Mouse (Mus musculus): ENCODE results near the gene Optc. TPM values are rescaled to one million over a fixed set of nuclear protein-coding genes. Genes with fewer than 3 reads are reported as not detected.

Optc gene
- polyA plus RNA-seq, 1 experiment from 2014 or later = 0.31 TPM

DNA sequence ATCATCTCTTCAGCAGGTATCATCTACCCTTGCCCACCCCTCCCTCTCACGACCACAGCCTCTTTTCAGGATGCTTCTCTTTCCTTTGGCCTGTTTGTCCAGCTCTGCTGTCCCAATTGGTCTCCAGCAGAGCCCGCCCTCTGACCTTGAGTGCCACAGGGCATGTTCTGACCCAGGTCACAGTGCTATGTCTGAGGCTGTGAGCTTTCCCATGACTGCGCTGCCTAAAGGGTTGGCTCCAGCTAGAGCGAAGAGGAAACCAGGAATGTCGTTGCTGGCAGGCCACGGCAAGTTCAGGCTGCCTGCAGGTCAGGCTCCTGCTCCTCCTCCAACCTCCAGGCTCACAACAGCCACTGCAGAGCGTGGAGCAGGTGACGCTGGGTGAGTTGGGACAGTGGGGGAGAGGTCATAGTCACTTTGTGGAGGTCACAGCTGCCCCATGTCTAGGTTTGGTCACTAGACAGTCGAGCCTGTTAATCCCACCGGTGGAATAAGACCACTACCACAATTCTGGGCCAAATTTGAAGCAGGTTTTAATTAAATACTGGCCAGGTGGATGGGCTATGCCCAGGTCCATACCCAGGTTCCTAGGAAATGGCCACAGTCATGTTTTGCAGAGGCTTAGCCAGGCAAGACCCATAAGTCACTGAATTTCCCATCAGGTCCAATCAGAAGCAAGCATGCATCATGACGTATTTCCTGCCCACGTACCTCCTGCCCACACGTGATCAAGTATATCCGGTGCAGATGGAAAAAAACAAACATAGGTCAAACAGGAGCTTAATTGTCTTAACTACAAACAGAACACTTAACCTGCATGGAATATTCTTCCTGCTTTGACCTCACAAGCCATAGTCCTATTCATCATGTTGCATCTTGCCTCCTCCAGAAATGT, 25.7 kb upstream of the Optc start:
- H3K9ac ChIP-seq (replicated peaks; ENCODE audit: low read depth) = no peak overlapping the region
- no peaks in the 10 kb centered on the region for H3K4me1 ChIP-seq (ENCODE audit: insufficient read depth, low read depth, low read length)
- H3K27ac ChIP-seq (ENCODE audit: low read length) = no peak overlapping the region
- DNase-seq (ENCODE audit: low spot score) (no peak), ATAC-seq (no peak)
- H3K36me3 ChIP-seq (ENCODE audit: insufficient read depth, low read length) = no peaks in the 10 kb centered on the region
- no peak overlapping the region for H3K4me2 ChIP-seq (replicated peaks; ENCODE audit: low read depth, low read length)
- H3K4me3 ChIP-seq (ENCODE audit: low read depth, low read length) = no peak overlapping the region
- no peaks in the 10 kb centered on the region for H3K9me3 ChIP-seq (ENCODE audit: low read length)
- 55% methylated on average over 14 of the region's 14 CpGs for WGBS
- H3K27me3 ChIP-seq (replicated peaks; ENCODE audit: insufficient read depth, low read length) = no peaks in the 10 kb centered on the region
- TF ChIP-seq EP300 (IDR thresholded peaks at IDR 0.05) (no peak), CTCF (IDR thresholded peaks at IDR 0.05) (no peak)

DNA sequence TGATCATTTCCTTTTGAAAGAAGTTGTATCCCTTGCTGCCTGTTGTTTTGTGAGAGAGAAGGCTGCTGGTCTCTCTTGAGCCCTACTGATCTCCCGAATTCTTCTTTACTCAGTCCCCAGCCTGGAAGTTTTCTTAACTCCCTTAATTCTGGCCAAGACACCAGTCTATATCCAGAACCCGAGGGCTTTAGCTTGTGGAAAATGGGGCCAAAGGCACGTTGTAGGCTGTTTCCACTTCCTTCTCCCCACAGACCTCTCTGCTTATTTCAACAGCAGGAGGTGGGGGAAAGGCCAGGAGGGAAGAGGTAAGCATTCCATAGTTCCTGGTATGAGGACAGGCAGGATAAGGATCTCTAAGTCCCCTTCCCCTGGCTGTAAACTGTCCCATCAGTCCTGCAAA, 22.2 kb upstream of the Optc start:
- H3K9ac ChIP-seq (replicated peaks; ENCODE audit: low read depth) = no peak overlapping the region
- H3K36me3 ChIP-seq (ENCODE audit: insufficient read depth, low read length) = no peaks in the 10 kb centered on the region
- 38% methylated on average over 3 of the region's 3 CpGs for WGBS
- no peak overlapping the region for H3K4me2 ChIP-seq (replicated peaks; ENCODE audit: low read depth, low read length)
- no peak for TF ChIP-seq CTCF (IDR thresholded peaks at IDR 0.05)
- H3K9me3 ChIP-seq (ENCODE audit: low read length) = no peaks in the 10 kb centered on the region
- no peaks in the 10 kb centered on the region for H3K4me1 ChIP-seq (ENCODE audit: insufficient read depth, low read depth, low read length)
- ATAC-seq = no peak
- no peak overlapping the region for H3K4me3 ChIP-seq (ENCODE audit: low read depth, low read length)
- DNase-seq (ENCODE audit: low spot score) = no peak
- H3K27me3 ChIP-seq (replicated peaks; ENCODE audit: insufficient read depth, low read length) = no peaks in the 10 kb centered on the region
- no peak overlapping the region for H3K27ac ChIP-seq (ENCODE audit: low read length)

DNA sequence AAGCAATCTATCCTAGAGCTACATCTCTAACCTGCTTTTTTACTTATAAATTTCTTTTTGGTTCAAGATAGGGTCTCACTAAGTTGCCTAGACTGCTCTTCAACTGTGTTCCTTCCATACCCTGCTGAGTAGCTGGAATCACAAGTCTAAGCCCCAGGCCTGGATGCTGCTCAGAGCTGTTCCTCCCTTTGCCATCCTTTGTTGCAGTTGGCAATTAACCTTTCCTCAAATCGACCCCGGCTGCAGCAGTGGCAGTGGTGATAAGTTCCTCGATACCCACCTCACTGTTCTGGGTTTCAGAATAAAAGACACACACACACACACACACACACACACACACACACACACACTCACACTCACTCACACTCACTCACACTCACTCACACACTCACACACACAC, 17.4 kb upstream of the Optc start:
- H3K4me1 ChIP-seq (ENCODE audit: insufficient read depth, low read depth, low read length) = peaks cover under 1% of the 10 kb centered on the region; the same call in 1 of the 2 replicates
- H3K4me2 ChIP-seq (replicated peaks; ENCODE audit: low read depth, low read length) = no peak overlapping the region
- H3K27me3 ChIP-seq (replicated peaks; ENCODE audit: insufficient read depth, low read length) = no peaks in the 10 kb centered on the region
- ATAC-seq (no peak), DNase-seq (ENCODE audit: low spot score) (no peak)
- TF ChIP-seq EP300 (IDR thresholded peaks at IDR 0.05) (no peak), CTCF (IDR thresholded peaks at IDR 0.05) (no peak)
- H3K4me3 ChIP-seq (ENCODE audit: low read depth, low read length) = no peak overlapping the region
- H3K9ac ChIP-seq (replicated peaks; ENCODE audit: low read depth) = no peak overlapping the region
- no peaks in the 10 kb centered on the region for H3K9me3 ChIP-seq (ENCODE audit: low read length)
- WGBS = 92% methylated on average over 3 of the region's 3 CpGs
- H3K27ac ChIP-seq (ENCODE audit: low read length) = no peak overlapping the region
- H3K36me3 ChIP-seq (ENCODE audit: insufficient read depth, low read length) = no peaks in the 10 kb centered on the region

DNA sequence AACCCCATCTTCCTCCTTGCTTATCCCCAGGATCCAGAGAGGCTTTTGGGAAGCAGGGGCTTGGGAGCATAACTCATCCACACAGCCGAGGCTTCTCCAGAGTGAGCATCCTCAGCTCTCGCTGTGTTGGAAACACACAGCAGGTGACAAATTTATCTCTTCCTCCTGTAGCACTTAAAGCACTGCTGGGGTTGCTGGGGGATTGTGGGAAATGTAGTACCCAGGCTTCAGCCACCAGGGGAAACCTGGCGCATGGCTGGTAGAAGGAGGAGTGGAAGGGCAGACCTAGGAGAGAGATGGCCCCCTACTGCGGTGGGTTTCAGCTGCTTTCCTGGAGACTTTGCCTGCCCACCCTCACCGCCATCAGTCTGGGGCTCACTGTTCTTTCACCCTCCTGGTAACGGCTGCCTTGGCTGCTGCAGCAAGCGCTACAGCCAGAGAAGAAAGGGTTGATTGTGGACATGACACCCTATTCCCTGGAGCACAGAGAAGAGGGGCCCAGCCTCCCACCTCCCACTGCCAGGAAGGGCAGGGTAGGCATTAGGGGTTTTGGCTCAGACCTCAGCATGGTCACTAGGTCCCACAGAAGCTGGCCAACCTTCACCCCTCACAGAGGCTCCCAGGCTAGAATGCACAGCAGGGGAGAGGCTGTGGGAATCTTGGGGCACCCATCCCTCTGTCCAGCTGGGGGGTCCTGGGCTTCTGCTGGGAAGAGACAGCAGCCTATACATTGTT, 16.5 kb upstream of the Optc start:
- no peak overlapping the region for H3K4me3 ChIP-seq (ENCODE audit: low read depth, low read length)
- H3K27ac ChIP-seq (ENCODE audit: low read length) = no peak overlapping the region
- no peak overlapping the region for H3K4me2 ChIP-seq (replicated peaks; ENCODE audit: low read depth, low read length)
- no peaks in the 10 kb centered on the region for H3K36me3 ChIP-seq (ENCODE audit: insufficient read depth, low read length)
- ATAC-seq (no peak), DNase-seq (ENCODE audit: low spot score) (peak; percentile 34)
- TF ChIP-seq CTCF (IDR thresholded peaks at IDR 0.05) (peak; percentile 52), EP300 (IDR thresholded peaks at IDR 0.05) (no peak)
- H3K4me1 ChIP-seq (ENCODE audit: insufficient read depth, low read depth, low read length) = peaks cover 9% of the 10 kb centered on the region
- 39% methylated on average over 7 of the region's 7 CpGs for WGBS
- H3K9me3 ChIP-seq (ENCODE audit: low read length) = no peaks in the 10 kb centered on the region
- H3K27me3 ChIP-seq (replicated peaks; ENCODE audit: insufficient read depth, low read length) = no peaks in the 10 kb centered on the region
- H3K9ac ChIP-seq (replicated peaks; ENCODE audit: low read depth) = no peak overlapping the region

DNA sequence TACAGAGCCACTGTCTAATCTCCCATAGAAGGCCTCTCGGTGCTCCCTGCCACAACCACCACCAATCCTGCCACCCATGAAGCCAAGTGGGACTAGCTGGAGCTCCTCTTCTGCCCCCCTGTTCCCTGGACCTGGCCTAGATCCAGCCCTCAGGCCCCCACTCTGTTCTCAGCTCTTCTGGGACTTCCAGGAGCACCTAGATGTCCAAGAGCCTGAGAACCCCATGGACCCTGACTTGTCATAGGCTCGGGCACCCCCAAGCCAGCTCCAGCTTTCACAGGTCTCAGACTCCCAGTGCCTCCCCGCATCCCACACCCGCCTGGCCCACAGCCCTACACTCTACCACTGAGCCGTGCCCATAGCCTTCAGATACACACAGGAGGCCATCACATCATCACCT, 15.3 kb upstream of the Optc start:
- WGBS = 94% methylated on average over 5 of the region's 5 CpGs
- no peak overlapping the region for H3K4me2 ChIP-seq (replicated peaks; ENCODE audit: low read depth, low read length)
- no peak for TF ChIP-seq CTCF (IDR thresholded peaks at IDR 0.05)
- no peak for TF ChIP-seq EP300 (IDR thresholded peaks at IDR 0.05)
- H3K4me3 ChIP-seq (ENCODE audit: low read depth, low read length) = no peak overlapping the region
- ATAC-seq = no peak
- no peaks in the 10 kb centered on the region for H3K27me3 ChIP-seq (replicated peaks; ENCODE audit: insufficient read depth, low read length)
- H3K9ac ChIP-seq (replicated peaks; ENCODE audit: low read depth) = no peak overlapping the region
- H3K27ac ChIP-seq (ENCODE audit: low read length) = no peak overlapping the region
- H3K9me3 ChIP-seq (ENCODE audit: low read length) = no peaks in the 10 kb centered on the region
- peaks cover 20% of the 10 kb centered on the region for H3K4me1 ChIP-seq (ENCODE audit: insufficient read depth, low read depth, low read length)
- H3K36me3 ChIP-seq (ENCODE audit: insufficient read depth, low read length) = no peaks in the 10 kb centered on the region
- DNase-seq (ENCODE audit: low spot score) = no peak

DNA sequence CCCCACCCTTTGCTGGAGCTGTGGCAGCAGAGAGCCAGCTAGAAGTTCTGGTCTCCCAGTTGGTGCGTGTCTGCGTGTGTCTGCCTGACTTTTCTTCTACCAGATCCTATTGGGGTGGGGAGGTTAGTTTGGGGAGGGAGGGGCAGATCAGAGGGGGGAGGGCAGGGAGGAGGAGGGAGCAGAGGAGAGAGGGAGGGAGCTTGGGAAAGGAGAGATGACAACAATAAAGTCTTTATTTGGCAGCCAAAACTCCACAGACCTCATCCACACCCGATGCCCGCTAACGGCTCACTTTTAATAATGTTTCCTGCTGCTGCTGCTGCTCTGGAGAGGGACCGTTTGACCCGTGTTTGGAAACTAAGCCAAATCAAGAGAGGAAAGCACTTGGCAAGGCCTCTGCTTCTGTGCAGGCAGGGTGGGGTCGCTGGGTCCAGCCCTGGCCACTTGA, 13.5 kb upstream of the Optc start, which contains the start of gene Prelp:
Gene Prelp, minus strand, starts transcription at position 111 of the 448 bp plus-strand sequence.
- WGBS = 9% methylated on average over 8 of the region's 8 CpGs
- H3K4me1 ChIP-seq (ENCODE audit: insufficient read depth, low read depth, low read length) = peaks cover 30% of the 10 kb centered on the region
- H3K27me3 ChIP-seq (replicated peaks; ENCODE audit: insufficient read depth, low read length) = no peaks in the 10 kb centered on the region
- TF ChIP-seq EP300 (IDR thresholded peaks at IDR 0.05) (no peak), CTCF (IDR thresholded peaks at IDR 0.05) (no peak)
- peak within 1 kb of the TSS; percentile 72 for H3K27ac ChIP-seq (ENCODE audit: low read length)
- H3K36me3 ChIP-seq (ENCODE audit: insufficient read depth, low read length) = no peaks in the 10 kb centered on the region
- DNase-seq (ENCODE audit: low spot score) = peak; percentile 78
- ATAC-seq = peak; percentile 71
- no peaks in the 10 kb centered on the region for H3K9me3 ChIP-seq (ENCODE audit: low read length)
- H3K9ac ChIP-seq (replicated peaks; ENCODE audit: low read depth) = no peak within 1 kb of the TSS
- peak within 1 kb of the TSS; percentile 22 for H3K4me2 ChIP-seq (replicated peaks; ENCODE audit: low read depth, low read length)
- H3K4me3 ChIP-seq (ENCODE audit: low read depth, low read length) = no peak within 1 kb of the TSS

Measured in lung, postnatal 0 days (tissue).